Mouse (Mus musculus) gastrocnemius, postnatal 25 days (tissue): Measurements from ENCODE around the gene Bdh1. TPM values are rescaled to one million over a fixed set of nuclear protein-coding genes. Genes with fewer than 3 reads are reported as not detected.
A peak's percentile ranks its signal among the peaks of the same experiment; 100 is the strongest.
"Not testable (repeated sequence)": the region's sequence is repeated elsewhere in the genome, so short reads cannot be mapped to it uniquely, and the experiment has no call there.

Experiments
- DNase-seq: peaks from one replicate; pipeline ENCODE4 v3.0.0; 2022
- long read RNA-seq, 2 experiments: library from polyadenylated mRNA; stranded (forward); transcript quantifications; one replicate each; pipeline ENCODE4 v2.0.0; 2021
- total RNA-seq, 2 experiments: library from RNA; stranded (reverse); gene quantifications; 1 replicate in 1 of 2; 2 replicates in 1 of 2; pipeline ENCODE4 v1.2.3; 2021

The Bdh1 gene
- total RNA-seq: 10 to 100 TPM in 1 of 2 experiments, 1 to 10 TPM in 1; 4.7 to 13.8 TPM
- long read RNA-seq, experiment 1, transcript Bdh1-203 (7 exons, 3,122 nt): major isoform, 6 of 10 reads
- long read RNA-seq, experiment 1, partial matches to known transcripts: 0 of 10 reads
- long read RNA-seq, experiment 1, other reads (novel, unspliced or antisense): 4 of 10 reads
- long read RNA-seq, experiment 2, partial matches to known transcripts: 0 of 5 reads
- long read RNA-seq, experiment 2, other reads (novel, unspliced or antisense): 2 of 5 reads

- no peak for DNase-seq
Measured at GRCm38 (mm10) chr16:31422000-31422399, at the start of gene Bdh1. Bdh1 (plus strand) TSS chr16:31422280.

- DNase-seq: not testable (repeated sequence)
Measured at GRCm38 (mm10) chr16:31372316-31372715, 49.8 kb upstream of the Bdh1 start.

- DNase-seq: not testable (repeated sequence)
Measured at GRCm38 (mm10) chr16:31375877-31376582, 46.0 kb upstream of the Bdh1 start.

GRCm38 (mm10) chr16:31388269-31388668 lies 33.8 kb upstream of the Bdh1 start:
- not testable (repeated sequence) for DNase-seq

GRCm38 (mm10) chr16:31399231-31399630 lies 22.8 kb upstream of the Bdh1 start:
- no peak for DNase-seq

- no peak for DNase-seq
Measured at GRCm38 (mm10) chr16:31400908-31401692, 21.0 kb upstream of the Bdh1 start.

GRCm38 (mm10) chr16:31402096-31402495 lies 20.0 kb upstream of the Bdh1 start:
- no peak for DNase-seq

GRCm38 (mm10) chr16:31403971-31404370 lies 18.1 kb upstream of the Bdh1 start:
- no peak for DNase-seq

- DNase-seq: no peak
Measured at GRCm38 (mm10) chr16:31405040-31405439, 17.0 kb upstream of the Bdh1 start.

- DNase-seq: no peak
Measured at GRCm38 (mm10) chr16:31407872-31408271, 14.2 kb upstream of the Bdh1 start.

- DNase-seq: no peak
Measured at GRCm38 (mm10) chr16:31410969-31411368, 11.1 kb upstream of the Bdh1 start.

GRCm38 (mm10) chr16:31412321-31412720 lies 9.8 kb upstream of the Bdh1 start:
- DNase-seq: peak; percentile 36

- no peak for DNase-seq
Measured at GRCm38 (mm10) chr16:31413777-31414176, 8.3 kb upstream of the Bdh1 start.

- no peak for DNase-seq
Measured at GRCm38 (mm10) chr16:31415885-31416450, 6.1 kb upstream of the Bdh1 start.

GRCm38 (mm10) chr16:31418704-31419103 lies 3.4 kb upstream of the Bdh1 start:
- DNase-seq: no peak

- DNase-seq: no peak
Measured at GRCm38 (mm10) chr16:31419457-31419856, 2.6 kb upstream of the Bdh1 start.

GRCm38 (mm10) chr16:31422722-31423121 lies 642 bp downstream of the Bdh1 start:
- DNase-seq: no peak

GRCm38 (mm10) chr16:31423368-31423767 lies 1.3 kb downstream of the Bdh1 start:
- DNase-seq: no peak

GRCm38 (mm10) chr16:31424416-31425187 lies 2.5 kb downstream of the Bdh1 start:
- DNase-seq: no peak

- DNase-seq: no peak
Measured at GRCm38 (mm10) chr16:31425508-31425907, 3.4 kb downstream of the Bdh1 start.

GRCm38 (mm10) chr16:31426496-31427126 lies 4.5 kb downstream of the Bdh1 start:
- no peak for DNase-seq
